Mouse (Mus musculus): ENCODE data around the gene Fgfr2. TPM values are rescaled to one million over a fixed set of nuclear protein-coding genes. Genes with fewer than 3 reads are reported as not detected.

Fgfr2 gene
- polyA plus RNA-seq, 1 experiment = 3.0 TPM

DNA sequence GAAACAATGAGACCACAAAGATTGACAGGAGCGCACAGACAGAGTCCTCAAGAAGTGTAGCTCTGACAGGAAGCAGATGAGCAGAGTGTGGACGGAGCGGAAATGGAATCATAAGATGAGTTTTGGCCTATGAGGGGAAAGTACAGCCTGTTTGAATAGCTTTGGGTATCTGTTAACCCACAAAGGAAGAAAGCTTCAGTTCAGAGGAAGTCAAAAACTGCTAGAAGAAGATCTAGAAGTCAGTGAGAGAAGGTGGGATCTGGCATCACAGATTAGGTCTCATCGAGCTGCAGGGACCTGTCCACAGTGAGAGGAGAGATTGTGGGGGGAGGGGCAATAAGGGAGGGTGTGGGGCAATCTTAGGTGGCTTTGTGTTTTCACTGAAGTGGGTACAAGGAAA, 787.8 kb downstream of the Fgfr2 start:
- no peak for TF ChIP-seq CTCF (IDR thresholded peaks at IDR 0.05; ENCODE audit: control insufficient read depth, insufficient read depth, insufficient replicate concordance, low read depth, low read length)
- no peak for TF ChIP-seq POLR2A (IDR thresholded peaks at IDR 0.05; ENCODE audit: control insufficient read depth, low read depth, low read length)
- H3K4me3 ChIP-seq (ENCODE audit: control insufficient read depth, low read depth, low read length) = no peak overlapping the region
- H3K27me3 ChIP-seq (ENCODE audit: control insufficient read depth, insufficient read depth, low read length) = no peaks in the 10 kb centered on the region
- no peak overlapping the region for H3K27ac ChIP-seq (ENCODE audit: control insufficient read depth, insufficient read depth, low read depth, low read length)
- no peaks in the 10 kb centered on the region for H3K36me3 ChIP-seq (ENCODE audit: control insufficient read depth, insufficient read depth, low read length)
- H3K4me1 ChIP-seq (ENCODE audit: control insufficient read depth, insufficient read depth, low read length) = no peaks in the 10 kb centered on the region

DNA sequence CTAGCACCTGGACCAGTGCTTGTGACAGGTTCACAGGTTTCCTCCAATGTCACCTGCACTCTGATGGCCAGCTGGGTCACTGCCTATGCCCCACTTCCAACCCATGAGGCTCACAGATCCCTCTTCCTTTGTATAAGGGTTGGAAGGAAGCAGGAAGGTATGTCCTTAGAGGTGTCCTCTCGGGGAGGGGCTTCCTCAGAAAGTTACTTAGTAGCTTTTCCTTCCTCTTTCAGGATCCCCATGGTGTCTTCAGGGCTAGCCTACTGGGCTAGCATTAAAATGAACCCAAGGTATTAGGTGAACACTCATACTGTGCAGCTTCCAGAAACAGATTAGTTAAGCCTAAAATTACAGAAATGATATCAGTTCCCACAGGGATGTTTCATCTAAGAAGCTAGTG, 790.1 kb downstream of the Fgfr2 start:
- H3K27ac ChIP-seq (ENCODE audit: control insufficient read depth, insufficient read depth, low read depth, low read length) = no peak overlapping the region
- TF ChIP-seq POLR2A (IDR thresholded peaks at IDR 0.05; ENCODE audit: control insufficient read depth, low read depth, low read length) (no peak), CTCF (IDR thresholded peaks at IDR 0.05; ENCODE audit: control insufficient read depth, insufficient read depth, insufficient replicate concordance, low read depth, low read length) (no peak)
- H3K27me3 ChIP-seq (ENCODE audit: control insufficient read depth, insufficient read depth, low read length) = no peaks in the 10 kb centered on the region
- no peaks in the 10 kb centered on the region for H3K4me1 ChIP-seq (ENCODE audit: control insufficient read depth, insufficient read depth, low read length)
- no peaks in the 10 kb centered on the region for H3K36me3 ChIP-seq (ENCODE audit: control insufficient read depth, insufficient read depth, low read length)
- H3K4me3 ChIP-seq (ENCODE audit: control insufficient read depth, low read depth, low read length) = no peak overlapping the region

DNA sequence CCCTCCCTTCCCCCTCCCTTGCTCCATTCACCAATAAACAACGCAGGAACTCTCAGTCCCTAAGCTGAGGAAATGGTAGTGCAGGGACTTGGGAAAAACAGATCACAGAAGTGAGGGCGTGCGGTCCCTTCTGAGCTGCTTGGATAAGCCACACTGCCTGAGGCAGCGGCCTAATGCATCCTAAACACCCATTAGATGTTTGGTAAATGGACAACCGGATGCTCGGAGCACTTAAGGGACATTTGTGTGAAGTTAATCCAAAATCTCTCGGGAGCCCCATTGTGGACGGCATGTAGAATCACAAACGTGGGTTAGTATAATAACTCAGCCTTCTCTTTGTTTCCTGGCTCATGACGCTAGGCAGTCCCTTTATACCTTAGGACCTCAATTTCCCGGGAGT, 791.0 kb downstream of the Fgfr2 start:
- TF ChIP-seq CTCF (IDR thresholded peaks at IDR 0.05; ENCODE audit: control insufficient read depth, insufficient read depth, insufficient replicate concordance, low read depth, low read length) = no peak
- TF ChIP-seq POLR2A (IDR thresholded peaks at IDR 0.05; ENCODE audit: control insufficient read depth, low read depth, low read length) = no peak
- Histone ChIP-seq H3K27me3 (ENCODE audit: control insufficient read depth, insufficient read depth, low read length) (no peaks in the 10 kb centered on the region), H3K4me3 (ENCODE audit: control insufficient read depth, low read depth, low read length) (no peak overlapping the region), H3K36me3 (ENCODE audit: control insufficient read depth, insufficient read depth, low read length) (no peaks in the 10 kb centered on the region), H3K27ac (ENCODE audit: control insufficient read depth, insufficient read depth, low read depth, low read length) (no peak overlapping the region), H3K4me1 (ENCODE audit: control insufficient read depth, insufficient read depth, low read length) (no peaks in the 10 kb centered on the region)

DNA sequence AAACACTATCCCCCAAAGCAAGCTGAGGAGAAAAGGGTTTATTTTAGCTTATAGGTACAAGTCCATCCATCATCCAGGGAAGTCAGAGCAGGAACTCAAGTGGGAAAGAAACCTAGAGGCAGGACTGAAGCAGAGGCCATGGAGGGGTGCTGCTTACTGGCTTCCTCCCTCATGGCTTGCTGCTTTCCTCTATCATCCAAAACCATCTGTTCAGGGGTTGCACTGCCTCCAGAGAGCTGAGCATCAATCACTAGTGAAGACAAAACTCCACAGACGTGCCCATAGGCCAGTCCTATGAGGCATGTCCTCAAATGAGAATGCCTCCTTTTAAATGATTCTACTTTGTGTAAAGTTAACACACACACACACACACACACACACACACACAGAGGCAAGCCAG, 793.0 kb downstream of the Fgfr2 start:
- no peaks in the 10 kb centered on the region for H3K27me3 ChIP-seq (ENCODE audit: control insufficient read depth, insufficient read depth, low read length)
- no peak overlapping the region for H3K4me3 ChIP-seq (ENCODE audit: control insufficient read depth, low read depth, low read length)
- no peaks in the 10 kb centered on the region for H3K4me1 ChIP-seq (ENCODE audit: control insufficient read depth, insufficient read depth, low read length)
- TF ChIP-seq CTCF (IDR thresholded peaks at IDR 0.05; ENCODE audit: control insufficient read depth, insufficient read depth, insufficient replicate concordance, low read depth, low read length) (no peak), POLR2A (IDR thresholded peaks at IDR 0.05; ENCODE audit: control insufficient read depth, low read depth, low read length) (no peak)
- H3K27ac ChIP-seq (ENCODE audit: control insufficient read depth, insufficient read depth, low read depth, low read length) = no peak overlapping the region
- H3K36me3 ChIP-seq (ENCODE audit: control insufficient read depth, insufficient read depth, low read length) = no peaks in the 10 kb centered on the region

DNA sequence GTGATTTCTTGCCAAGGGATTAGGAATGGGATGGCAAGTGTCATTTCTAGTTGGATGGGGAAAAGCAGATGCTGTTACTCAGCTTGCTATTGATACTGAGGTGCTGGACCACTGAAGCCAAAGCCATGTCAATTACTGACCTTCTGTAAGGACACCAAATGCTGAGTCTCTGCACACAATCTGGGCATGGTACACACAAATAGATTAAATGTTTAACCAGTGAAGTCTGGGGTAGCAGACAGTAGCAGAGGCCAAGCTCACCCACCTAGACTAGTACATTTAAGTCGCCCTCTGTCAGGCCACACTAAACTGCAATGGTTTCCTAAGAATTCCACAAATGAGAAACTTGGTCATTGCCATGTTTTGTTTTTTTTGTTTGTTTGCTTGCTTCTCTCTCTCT, 794.5 kb downstream of the Fgfr2 start:
- Histone ChIP-seq H3K27ac (ENCODE audit: control insufficient read depth, insufficient read depth, low read depth, low read length) (no peak overlapping the region), H3K4me3 (ENCODE audit: control insufficient read depth, low read depth, low read length) (no peak overlapping the region), H3K27me3 (ENCODE audit: control insufficient read depth, insufficient read depth, low read length) (no peaks in the 10 kb centered on the region), H3K4me1 (ENCODE audit: control insufficient read depth, insufficient read depth, low read length) (no peaks in the 10 kb centered on the region), H3K36me3 (ENCODE audit: control insufficient read depth, insufficient read depth, low read length) (no peaks in the 10 kb centered on the region)
- TF ChIP-seq CTCF (IDR thresholded peaks at IDR 0.05; ENCODE audit: control insufficient read depth, insufficient read depth, insufficient replicate concordance, low read depth, low read length) (no peak), POLR2A (IDR thresholded peaks at IDR 0.05; ENCODE audit: control insufficient read depth, low read depth, low read length) (no peak)

DNA sequence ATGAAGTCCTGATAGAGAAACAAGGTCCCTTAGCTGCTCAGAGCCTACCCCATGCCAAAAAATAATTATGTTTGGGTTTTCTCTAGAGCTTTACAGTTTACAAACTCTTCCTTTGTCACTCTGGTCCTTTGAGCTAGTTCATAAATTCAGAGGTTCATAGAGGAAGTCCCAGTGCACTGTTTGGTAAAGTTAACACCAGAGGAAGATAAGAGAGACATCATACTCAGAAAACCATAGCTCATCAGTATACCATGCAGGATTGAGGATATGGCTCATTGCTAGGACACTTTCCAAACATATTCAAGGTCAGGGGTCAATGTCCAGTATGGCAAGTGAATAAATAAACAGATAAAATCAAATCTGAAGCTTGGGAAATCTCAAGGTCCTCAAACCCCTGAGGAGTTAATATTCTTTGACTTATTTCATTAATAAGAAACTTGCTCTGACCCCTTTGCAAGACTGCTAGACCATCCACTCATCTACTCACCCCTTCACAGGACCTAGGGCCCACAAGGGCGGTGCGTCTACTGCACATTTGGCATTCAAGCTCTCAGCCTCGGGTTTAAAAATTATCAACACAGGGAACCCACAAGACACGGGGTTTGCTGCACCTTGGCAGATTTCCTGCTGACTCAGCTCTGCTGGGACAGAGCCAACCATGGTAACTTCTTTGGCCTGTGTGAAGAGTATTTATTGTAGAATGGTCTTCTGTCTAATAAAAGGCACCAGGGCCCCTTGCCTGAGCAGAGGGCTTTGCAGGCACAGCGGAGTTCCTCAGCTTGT, 797.4 kb downstream of the Fgfr2 start:
- TF ChIP-seq CTCF (IDR thresholded peaks at IDR 0.05; ENCODE audit: control insufficient read depth, insufficient read depth, insufficient replicate concordance, low read depth, low read length) (no peak), POLR2A (IDR thresholded peaks at IDR 0.05; ENCODE audit: control insufficient read depth, low read depth, low read length) (no peak)
- no peak overlapping the region for H3K4me3 ChIP-seq (ENCODE audit: control insufficient read depth, low read depth, low read length)
- no peaks in the 10 kb centered on the region for H3K27me3 ChIP-seq (ENCODE audit: control insufficient read depth, insufficient read depth, low read length)
- no peak overlapping the region for H3K27ac ChIP-seq (ENCODE audit: control insufficient read depth, insufficient read depth, low read depth, low read length)
- H3K4me1 ChIP-seq (ENCODE audit: control insufficient read depth, insufficient read depth, low read length) = no peaks in the 10 kb centered on the region
- no peaks in the 10 kb centered on the region for H3K36me3 ChIP-seq (ENCODE audit: control insufficient read depth, insufficient read depth, low read length)

DNA sequence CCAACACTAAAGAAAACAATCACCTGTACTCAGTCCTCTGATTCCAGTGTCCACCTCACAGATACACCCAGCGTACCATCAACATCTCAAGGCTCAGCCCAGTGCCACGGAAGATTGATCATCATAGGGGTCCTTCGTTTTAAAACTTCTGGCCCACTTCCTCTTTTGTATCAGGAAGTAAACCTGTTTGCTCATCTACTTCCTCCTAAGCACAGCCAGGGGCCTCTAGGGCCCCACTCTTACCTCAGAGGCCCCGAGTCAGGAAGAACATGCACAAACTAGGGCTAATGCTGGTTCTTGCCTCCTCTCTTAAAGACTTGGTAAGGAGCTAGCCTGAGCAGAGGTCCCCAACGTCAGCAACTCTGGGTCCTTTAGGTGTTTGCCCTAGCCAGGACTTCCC, 799.7 kb downstream of the Fgfr2 start:
- no peak overlapping the region for H3K4me3 ChIP-seq (ENCODE audit: control insufficient read depth, low read depth, low read length)
- no peak overlapping the region for H3K27ac ChIP-seq (ENCODE audit: control insufficient read depth, insufficient read depth, low read depth, low read length)
- no peaks in the 10 kb centered on the region for H3K27me3 ChIP-seq (ENCODE audit: control insufficient read depth, insufficient read depth, low read length)
- no peaks in the 10 kb centered on the region for H3K4me1 ChIP-seq (ENCODE audit: control insufficient read depth, insufficient read depth, low read length)
- no peak for TF ChIP-seq POLR2A (IDR thresholded peaks at IDR 0.05; ENCODE audit: control insufficient read depth, low read depth, low read length)
- no peak for TF ChIP-seq CTCF (IDR thresholded peaks at IDR 0.05; ENCODE audit: control insufficient read depth, insufficient read depth, insufficient replicate concordance, low read depth, low read length)
- no peaks in the 10 kb centered on the region for H3K36me3 ChIP-seq (ENCODE audit: control insufficient read depth, insufficient read depth, low read length)
